26 mouse cellular contexts compared by ENCODE assay signal in the genomic region with DNA sequence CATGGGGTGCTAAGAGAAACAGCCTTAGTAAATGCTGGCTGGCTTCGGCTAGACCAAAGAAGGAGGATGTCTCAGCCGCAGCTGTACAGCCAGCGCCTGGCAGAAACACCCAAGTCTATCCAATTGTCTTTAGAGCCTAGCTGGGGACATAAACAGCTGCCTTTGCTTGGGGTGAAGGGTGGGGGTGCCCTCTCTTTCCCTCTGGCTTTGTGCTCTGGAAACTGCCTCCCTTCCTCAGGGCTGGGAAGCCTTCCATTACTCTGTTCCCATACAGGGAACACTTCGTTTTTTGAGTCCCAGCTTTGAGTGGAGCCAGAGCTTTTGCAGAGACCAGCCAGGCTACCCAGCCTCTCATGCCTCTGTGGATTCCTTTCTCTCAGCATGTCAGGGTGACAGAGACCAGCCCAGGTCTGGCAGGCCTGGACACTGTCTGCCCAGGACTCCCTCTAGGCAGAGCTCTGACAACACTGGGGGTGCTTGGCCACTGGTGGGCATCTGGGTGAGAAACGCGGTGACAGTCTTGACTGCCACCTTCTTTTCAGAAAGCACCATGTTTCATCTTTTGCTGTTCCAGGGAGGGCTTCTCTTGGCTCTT.
A peak's percentile ranks its signal among the peaks of the same experiment; 100 is the strongest.
DNase-seq lines count a peak whose midpoint lies in the region; ATAC-seq lines count a peak whose summit lies in the region.
"Had no signal": no experiment of that assay in that cellular context is flagged by ENCODE, and none has a peak within 500 bp of the region (broad histone marks: within the 10 kb centered on the region; RNA-seq: fewer than 3 reads in every experiment).

No protein-coding gene starts in this region.

- 44% methylated on average over 6 of the region's 6 CpGs for WGBS in heart, embryonic 10.5 days
- WGBS in heart, embryonic 12.5 days: 36% methylated on average over 6 of the region's 6 CpGs
- WGBS in stomach, embryonic 16.5 days: 66% methylated on average over 6 of the region's 6 CpGs

- no peaks in the 10 kb centered on the region for H3K36me3 ChIP-seq in heart, embryonic 10.5 days
- H3K36me3 ChIP-seq in heart, embryonic 12.5 days: no peaks in the 10 kb centered on the region
- no peaks in the 10 kb centered on the region for H3K36me3 ChIP-seq in stomach, embryonic 16.5 days (ENCODE audit: control insufficient read depth, insufficient read depth, low read length)
- H3K36me3 ChIP-seq: hindbrain, embryonic 10.5 days; hindbrain, embryonic 15.5 days; limb, embryonic 10.5 days; limb, embryonic 15.5 days; liver, embryonic 13.5 days had no signal

- H3K27ac ChIP-seq in heart, embryonic 10.5 days: peak overlapping the region; percentile 47; the same call in 1 of the 2 replicates
- no peak overlapping the region for H3K27ac ChIP-seq in heart, embryonic 12.5 days (ENCODE audit: poor library complexity, severe bottlenecking)
- 0 out of 2 replicates have a peak overlapping the region, but pooled peaks have one; percentile 4 for H3K27ac ChIP-seq in stomach, embryonic 16.5 days (ENCODE audit: low read length)
- H3K27ac ChIP-seq: hindbrain, embryonic 10.5 days; hindbrain, embryonic 15.5 days; limb, embryonic 10.5 days; limb, embryonic 15.5 days; liver, embryonic 13.5 days had no signal

- no peak overlapping the region for H3K4me3 ChIP-seq in heart, embryonic 10.5 days
- no peak overlapping the region for H3K4me3 ChIP-seq in heart, embryonic 12.5 days
- H3K4me3 ChIP-seq in stomach, embryonic 16.5 days (replicated peaks; ENCODE audit: low read length): no peak overlapping the region
- H3K4me3 ChIP-seq: erythroblast, embryonic 14.5 days; hindbrain, embryonic 10.5 days; hindbrain, embryonic 15.5 days; limb, embryonic 10.5 days; limb, embryonic 15.5 days; liver, embryonic 13.5 days had no signal

- peaks cover 24% of the 10 kb centered on the region for H3K4me1 ChIP-seq in heart, embryonic 10.5 days
- H3K4me1 ChIP-seq in heart, embryonic 12.5 days (replicated peaks): peaks cover 13% of the 10 kb centered on the region
- H3K4me1 ChIP-seq in stomach, embryonic 16.5 days (ENCODE audit: control insufficient read depth, insufficient read depth, low read length): no peaks in the 10 kb centered on the region
- H3K4me1 ChIP-seq: hindbrain, embryonic 15.5 days; liver, embryonic 13.5 days had no signal

- DNase-seq in heart, embryonic 10.5 days (ENCODE audit: low spot score): peak; percentile 81
- DNase-seq in lung, postnatal 25 days (ENCODE audit: low spot score): peak; percentile 5
- DNase-seq in lung, postnatal 4 days: no peak
- DNase-seq in embryo, embryonic 9.5 days (ENCODE audit: extremely low spot score): no peak
- DNase-seq: adrenal gland, adult 2 months; B cell, adult 2 months; cerebellum, adult 8-10 months; cerebellum, postnatal 25 days; embryo, embryonic 11 days; kidney, adult 9 months; layer of hippocampus, adult 9-11 months; liver, embryonic 13.5 days; midbrain, embryonic 14.5 days; retina, postnatal 1 day; right cerebral cortex, postnatal 14 days; thymus, postnatal 4 days had no signal

- no peak overlapping the region for H3K4me2 ChIP-seq in heart, embryonic 12.5 days
- no peak overlapping the region for H3K4me2 ChIP-seq in stomach, embryonic 16.5 days (ENCODE audit: low read depth, low read length)
- H3K4me2 ChIP-seq: hindbrain, embryonic 15.5 days; limb, embryonic 15.5 days; liver, embryonic 13.5 days had no signal

- H3K27me3 ChIP-seq in heart, embryonic 10.5 days (ENCODE audit: insufficient read depth, poor library complexity, severe bottlenecking): peaks cover 20% of the 10 kb centered on the region; the same call in 1 of the 2 replicates
- H3K27me3 ChIP-seq in heart, embryonic 12.5 days (replicated peaks): no peaks in the 10 kb centered on the region
- no peaks in the 10 kb centered on the region for H3K27me3 ChIP-seq in stomach, embryonic 16.5 days (ENCODE audit: control insufficient read depth, insufficient read depth, low read length)
- H3K27me3 ChIP-seq: hindbrain, embryonic 15.5 days; liver, embryonic 13.5 days had no signal

- no peaks in the 10 kb centered on the region for H3K9me3 ChIP-seq in heart, embryonic 10.5 days
- H3K9me3 ChIP-seq in heart, embryonic 12.5 days (replicated peaks): no peaks in the 10 kb centered on the region
- no peaks in the 10 kb centered on the region for H3K9me3 ChIP-seq in stomach, embryonic 16.5 days (replicated peaks; ENCODE audit: control insufficient read depth, low read length)
- H3K9me3 ChIP-seq: hindbrain, embryonic 10.5 days; hindbrain, embryonic 15.5 days; limb, embryonic 10.5 days; limb, embryonic 15.5 days had no signal

- no peak; the same call in 1 of the 2 replicates for ATAC-seq in heart, embryonic 12.5 days (ENCODE audit: insufficient number of reproducible peaks, low FRiP score)
- peak; percentile 54; the same call in 1 of the 2 replicates for ATAC-seq in stomach, embryonic 16.5 days (ENCODE audit: insufficient read depth, low FRiP score)
- ATAC-seq: activated CD4-positive, CD25-positive, alpha-beta regulatory T cell, adult 4 months; forebrain, embryonic 16.5 days; inflammation-experienced regulatory T-cells, adult 6 months had no signal

- H3K9ac ChIP-seq in heart, embryonic 12.5 days: no peak overlapping the region
- no peak overlapping the region for H3K9ac ChIP-seq in stomach, embryonic 16.5 days (ENCODE audit: low read length)
- H3K9ac ChIP-seq: hindbrain, embryonic 15.5 days; limb, embryonic 15.5 days; liver, embryonic 13.5 days had no signal

Comparison
In these comparisons a context has a peak if more than half of its experiments do, and no peak if none do; other contexts are left out.
1. DNase-seq: peak in heart, embryonic 10.5 days (single experiment) and lung, postnatal 25 days (single experiment); none in lung, postnatal 4 days (0 of 2) and embryo, embryonic 9.5 days (single experiment).